Mouse (Mus musculus) ES-Bruce4 (cell line): ENCODE measurements around the gene Rnf213.

Source experiments
- CTCF ChIP-seq: IDR thresholded peaks from one replicate; pipeline ENCODE4 v1.8.1; 2011; ENCODE audit warnings: low read depth, low read length
- EP300 ChIP-seq: IDR thresholded peaks from 2 replicates; pipeline ENCODE4 v1.6.1; 2011; ENCODE audit warnings: low read depth, low read length; ENCODE audit not compliant: insufficient read depth
- POLR2A ChIP-seq: IDR thresholded peaks from one replicate; pipeline ENCODE4 v1.8.1; 2011; ENCODE audit warnings: low read length; ENCODE audit not compliant: insufficient read depth

GRCm38 (mm10) chr11:119392800-119393482 is at the start of gene Rnf213:
- TF ChIP-seq CTCF (no peak), POLR2A (no peak), EP300 (no peak)
